Mouse (Mus musculus) layer of hippocampus, adult 18-20 months (tissue): ENCODE results near the gene Nol4l. TPM values are rescaled to one million over a fixed set of nuclear protein-coding genes. Genes with fewer than 3 reads are reported as not detected.

Experiments
- DNase-seq, 2 experiments: peaks; one replicate each; pipeline ENCODE4 v3.0.0; 2022; ENCODE audit warnings: low spot score in 2 of 2
- total RNA-seq, 2 experiments: library from RNA; stranded (reverse); gene quantifications; 2 replicates each; pipeline ENCODE4 v1.2.3; 2021

Gene Nol4l
- total RNA-seq, 2 experiments from 2014 or later = 46.5 to 48.1 TPM

DNA sequence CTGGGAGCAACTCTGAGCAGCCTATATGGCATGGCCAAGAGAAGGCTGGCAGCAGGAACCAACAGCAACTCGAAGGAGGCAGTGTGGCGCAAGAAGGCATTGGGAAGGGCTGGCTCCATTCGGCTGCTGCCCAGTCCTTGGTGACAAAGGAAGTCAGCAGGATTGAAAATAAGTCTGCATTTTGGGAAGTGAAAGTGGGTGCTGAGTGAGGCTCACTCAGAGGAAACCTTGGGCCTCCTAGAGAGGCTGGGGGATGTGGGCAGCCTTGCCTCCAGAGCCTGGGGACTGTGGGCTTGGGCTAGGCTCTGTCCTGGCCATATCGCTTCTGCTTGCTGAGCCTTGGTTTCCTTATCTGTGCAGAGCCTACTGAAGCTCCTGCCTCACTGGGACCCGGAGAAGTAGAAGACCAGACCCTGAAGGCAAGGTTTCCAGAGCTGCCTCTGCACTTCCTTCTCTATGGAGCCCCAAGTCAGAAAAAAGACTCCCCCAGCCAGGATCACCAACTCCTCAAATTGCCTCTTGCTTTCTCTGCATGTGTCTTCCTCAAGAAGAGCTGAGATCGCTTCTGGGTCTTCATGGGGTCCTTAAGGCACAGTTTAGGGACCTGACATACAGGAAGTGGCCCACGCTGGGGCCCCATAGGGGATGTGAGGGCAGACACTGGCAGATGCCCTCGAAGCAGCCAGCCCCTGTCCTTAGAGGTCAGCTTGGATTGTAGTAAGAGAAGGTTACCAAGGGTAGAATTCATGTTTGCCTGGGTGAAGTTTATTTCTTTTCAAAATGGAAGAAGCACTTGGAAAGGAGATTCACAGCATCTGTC lies 14.3 kb upstream of the Nol4l start:
- DNase-seq = no peak

DNA sequence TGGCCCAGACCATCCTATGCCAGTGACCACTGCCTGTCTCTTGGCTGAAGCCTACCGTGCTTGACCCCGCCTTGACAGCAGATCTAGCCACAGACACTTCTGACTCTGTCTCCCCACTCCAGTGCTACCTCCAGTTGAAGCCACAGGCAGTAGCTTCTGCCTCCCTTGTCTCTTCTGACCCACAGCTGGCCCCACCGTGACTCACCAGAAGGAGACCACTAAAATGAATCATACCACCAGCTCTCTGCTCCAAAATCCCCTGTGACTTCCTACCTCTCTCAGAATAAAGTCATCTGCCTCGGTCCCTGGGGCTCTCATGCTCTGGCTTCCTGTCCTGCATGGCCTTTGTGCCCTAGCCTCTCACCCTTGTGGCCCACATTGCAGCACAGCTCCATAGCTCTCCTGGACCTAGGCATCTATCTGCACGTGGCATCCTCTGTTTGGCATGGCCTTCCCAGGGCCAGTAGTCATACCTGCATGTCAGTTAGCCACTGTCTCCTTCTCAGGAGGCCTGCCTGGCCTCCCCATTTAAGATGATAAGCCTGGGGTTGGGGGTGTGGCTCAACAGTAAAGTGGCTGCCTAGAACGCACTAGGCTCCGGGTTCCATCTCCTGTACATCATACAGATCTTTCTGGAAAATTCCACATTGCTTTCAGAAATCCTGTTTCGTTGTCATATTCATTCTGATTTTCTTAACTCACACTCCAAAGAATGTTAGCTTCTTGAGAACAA lies 13.3 kb upstream of the Nol4l start:
- DNase-seq = no peak

DNA sequence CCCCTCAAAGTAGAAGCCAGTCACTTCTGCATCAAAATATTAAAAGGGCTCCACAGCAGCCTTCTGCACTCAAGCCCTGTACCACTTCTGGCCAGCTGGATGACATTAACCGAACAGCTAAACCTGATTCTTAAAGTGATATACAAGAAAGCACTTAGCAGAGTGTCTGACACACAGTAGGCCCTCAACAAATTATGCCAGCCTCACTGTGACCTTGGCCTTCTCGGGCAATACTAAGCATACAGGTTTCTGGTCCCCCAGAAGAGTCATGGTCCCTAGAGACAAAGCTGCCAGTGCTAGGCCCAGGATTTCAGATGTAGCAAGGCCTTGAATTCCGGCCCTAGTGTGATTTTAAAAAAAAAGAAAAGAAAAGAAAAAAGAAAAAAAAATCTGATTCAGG lies 9.1 kb upstream of the Nol4l start:
- DNase-seq = no peak

DNA sequence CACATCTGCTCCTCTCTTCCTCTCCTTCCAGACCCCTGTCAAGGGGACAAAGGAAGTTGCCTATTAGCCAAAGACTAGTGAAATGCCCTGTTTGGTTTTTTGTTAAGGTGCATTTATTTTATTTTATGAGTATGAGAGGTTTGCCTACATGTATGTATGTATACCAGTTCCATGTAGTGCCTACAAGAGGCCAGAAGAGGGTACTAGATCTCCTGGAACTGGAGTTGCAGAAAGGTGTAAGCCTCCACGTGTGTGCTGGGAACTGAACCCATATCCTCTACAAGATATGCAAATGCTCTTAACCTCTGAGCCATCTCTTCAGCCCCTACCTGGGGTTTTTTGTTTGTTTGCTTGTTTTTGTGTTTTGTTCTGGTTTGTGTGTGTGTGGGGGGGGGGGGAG lies 4.2 kb upstream of the Nol4l start:
- no peak for DNase-seq

DNA sequence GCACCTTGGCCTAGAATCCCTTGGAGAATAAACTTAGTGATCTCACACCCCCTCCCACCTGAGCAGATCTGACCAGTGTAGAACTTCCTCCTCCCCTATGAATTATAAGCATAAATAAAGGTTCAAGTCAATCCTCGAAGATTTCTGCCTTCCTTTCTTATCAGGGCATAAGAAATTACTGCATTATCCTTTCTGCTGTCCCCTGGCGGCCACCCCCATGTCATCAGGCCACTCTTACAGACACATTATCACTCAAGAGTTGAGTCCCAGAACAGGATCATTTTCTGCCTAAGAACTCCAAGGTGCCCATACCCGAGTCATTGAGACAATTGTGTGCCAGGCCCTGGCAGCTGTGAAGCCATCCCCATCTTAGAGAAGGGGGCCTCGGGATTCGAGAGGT lies 1.2 kb upstream of the Nol4l start:
- no peak for DNase-seq

DNA sequence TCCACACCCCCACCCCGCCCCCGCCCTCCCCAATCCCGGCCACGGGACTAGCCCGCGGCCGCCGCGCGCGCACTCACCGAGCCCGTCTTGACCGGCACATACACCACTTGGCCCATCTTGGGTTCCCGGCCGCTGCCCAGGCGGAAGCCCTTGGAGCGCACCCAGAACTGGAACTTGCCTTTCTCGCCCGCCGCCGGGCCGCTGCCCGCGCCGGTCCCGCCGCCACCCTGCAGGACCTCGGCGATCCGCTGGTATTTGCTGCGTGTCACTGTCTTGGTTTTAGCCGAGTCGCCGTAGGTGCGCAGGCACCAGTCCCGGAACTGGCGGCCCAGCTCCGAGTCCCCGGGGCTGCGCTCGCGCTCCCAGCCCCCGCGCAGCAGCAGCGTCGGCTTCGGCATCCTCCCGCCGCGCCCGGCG lies 398 bp downstream of the Nol4l start:
- peak in 1 of 2 experiments; percentile 47 for DNase-seq

DNA sequence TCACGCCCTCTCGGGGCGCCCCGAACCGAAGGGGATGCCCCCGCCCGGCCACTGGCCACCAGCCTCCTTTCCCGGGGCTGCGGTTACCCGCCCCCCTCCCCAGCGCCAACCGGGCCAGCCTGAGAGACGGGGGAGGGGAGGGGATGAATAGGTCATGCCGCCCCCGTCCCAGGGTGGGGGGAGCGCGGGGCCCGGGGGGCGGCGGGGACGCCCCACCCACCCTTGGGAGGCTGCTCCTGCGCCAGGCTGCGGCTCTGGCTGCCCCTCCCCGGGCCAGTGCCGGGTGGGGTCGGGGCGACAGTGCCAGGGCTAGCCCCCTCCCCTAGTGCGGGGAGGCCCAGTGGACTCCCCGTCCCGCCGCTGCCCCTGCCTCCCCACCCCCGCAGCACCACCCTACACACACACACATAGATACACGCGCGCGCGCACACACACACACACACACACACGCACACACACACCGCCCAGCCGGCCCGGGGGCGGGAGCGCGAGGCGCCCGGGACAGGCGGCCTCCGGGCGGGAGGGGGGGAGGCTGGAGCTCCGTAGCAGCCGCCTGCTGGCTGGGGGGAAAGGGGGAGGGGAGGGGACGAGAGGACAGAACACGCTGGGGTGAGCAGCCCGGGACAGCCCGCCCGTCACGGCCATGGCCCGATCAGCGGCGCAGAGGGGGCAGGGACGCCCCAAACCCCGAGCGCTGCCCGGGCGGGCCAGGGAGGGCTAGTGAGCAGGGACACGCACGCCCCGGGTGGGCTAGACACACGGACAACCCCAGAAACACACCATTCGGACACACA lies 1.0 kb downstream of the Nol4l start:
- DNase-seq = peak in 1 of 2 experiments; percentile 72

DNA sequence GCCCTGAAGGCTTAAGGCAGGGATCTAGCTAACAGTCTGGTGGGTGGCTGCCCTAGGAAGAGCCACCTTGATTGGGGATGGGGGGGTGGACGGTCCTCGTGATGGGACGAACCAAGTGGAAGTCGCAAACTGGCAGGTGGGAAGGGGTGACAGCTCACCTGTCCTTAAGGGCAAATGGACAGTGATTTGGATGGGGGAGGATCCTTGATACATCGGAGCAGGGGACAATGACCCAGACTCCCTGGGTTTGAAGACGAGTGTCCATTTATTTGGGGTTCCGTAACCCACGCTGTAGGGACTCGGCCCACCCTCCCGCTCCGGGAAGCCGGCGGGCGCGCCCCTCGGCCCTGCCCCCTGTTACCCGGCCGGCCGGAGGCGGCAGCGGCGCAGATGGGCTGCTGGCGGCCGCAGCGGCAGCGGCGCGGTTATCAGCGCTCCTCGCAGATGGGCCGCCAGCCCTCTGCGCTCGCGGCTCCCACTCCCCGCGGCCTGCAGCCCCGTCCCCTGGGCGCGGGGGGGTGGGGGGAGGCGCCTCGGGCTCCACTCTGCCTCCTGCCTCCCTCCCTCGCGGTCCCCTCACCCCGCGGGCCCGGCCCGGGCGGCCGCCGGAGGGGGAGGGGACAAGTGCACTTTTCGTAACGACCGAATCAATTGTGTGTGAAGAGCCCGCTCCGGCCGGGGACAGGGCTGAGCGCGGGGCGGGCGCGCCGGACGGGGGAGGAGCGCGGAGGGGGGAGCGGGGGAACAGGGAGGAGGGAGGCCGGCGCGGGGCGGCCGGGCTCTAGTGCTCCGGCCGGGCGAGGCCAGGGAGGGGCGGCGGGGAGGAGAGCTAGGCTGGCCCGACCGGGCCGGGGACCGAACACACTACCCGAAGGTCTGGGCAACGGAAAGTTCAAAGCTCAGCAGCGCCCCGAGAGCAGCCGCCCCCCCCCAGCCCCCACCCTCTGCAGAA lies 1.9 kb downstream of the Nol4l start:
- no peak for DNase-seq

DNA sequence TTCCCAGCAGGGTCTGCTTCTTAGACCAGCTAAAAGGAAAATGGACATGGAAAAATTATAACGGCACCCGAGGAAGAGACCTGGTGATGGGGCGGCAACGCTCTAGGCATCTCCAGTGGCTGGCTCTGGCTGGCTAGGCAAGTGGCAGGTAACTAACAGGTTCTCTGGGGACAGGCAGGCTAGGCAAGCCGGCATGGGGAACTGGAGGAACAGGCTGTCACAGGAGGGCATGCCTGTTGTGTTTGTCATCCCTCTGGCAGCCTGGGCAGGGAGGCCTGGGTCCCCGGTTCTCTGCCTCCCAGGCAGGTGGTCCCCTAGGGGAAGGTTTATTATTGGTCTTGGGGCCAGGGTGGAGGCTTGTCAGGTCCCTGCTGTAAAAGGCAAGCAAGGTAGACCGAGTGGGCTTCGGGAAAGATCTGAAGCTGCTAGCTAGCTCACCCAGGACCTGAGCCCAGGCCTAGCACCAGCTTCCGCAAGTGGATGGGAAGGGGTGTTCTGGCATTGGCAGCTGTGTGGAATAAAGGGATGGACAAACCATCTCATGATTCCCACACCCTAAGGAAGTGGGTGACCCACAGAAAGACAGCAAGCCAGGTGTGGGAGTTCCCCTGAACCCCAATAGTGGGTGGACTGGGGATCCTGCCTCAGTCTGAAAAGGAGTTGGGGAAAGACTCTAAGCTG lies 2.8 kb downstream of the Nol4l start:
- DNase-seq = no peak

DNA sequence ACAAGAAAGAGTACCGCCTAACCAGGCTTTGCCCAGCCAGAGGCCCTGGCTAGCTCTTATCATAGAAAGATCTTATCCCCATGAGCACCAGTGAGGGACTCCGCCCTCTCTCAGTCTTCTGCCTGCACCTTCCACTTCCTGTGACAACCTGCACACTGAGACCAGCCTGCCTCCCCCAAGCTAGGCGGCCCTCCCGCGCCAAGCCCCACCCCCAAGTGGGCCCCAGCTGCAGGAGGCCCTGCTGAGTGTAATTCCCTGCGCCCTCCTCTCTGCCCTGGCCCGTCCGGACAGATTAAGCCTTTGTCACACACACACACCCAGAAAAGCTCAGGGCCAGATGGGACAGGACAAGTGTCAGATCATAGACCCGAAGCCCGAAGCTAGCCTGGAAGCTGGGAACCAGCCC lies 3.9 kb downstream of the Nol4l start:
- no peak for DNase-seq

DNA sequence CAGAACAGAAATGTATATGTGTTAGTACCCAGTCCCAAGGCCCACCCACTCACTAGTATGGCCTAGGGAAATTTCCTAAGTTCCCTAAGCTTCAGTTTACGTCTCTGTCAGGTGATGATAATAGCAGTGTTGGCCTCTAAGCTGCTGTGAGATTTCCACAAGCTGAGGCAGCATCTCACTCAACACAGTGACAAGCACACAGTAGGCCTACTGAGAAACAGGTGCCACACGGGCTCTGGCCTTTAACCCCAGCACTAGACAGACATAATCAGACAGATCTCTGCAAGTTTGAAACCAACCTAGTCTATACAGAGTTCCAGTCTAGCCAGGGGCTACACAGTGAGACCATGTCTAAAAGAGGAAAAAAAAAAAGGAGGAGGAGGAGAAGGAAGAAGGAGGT lies 5.0 kb downstream of the Nol4l start:
- DNase-seq = no peak

DNA sequence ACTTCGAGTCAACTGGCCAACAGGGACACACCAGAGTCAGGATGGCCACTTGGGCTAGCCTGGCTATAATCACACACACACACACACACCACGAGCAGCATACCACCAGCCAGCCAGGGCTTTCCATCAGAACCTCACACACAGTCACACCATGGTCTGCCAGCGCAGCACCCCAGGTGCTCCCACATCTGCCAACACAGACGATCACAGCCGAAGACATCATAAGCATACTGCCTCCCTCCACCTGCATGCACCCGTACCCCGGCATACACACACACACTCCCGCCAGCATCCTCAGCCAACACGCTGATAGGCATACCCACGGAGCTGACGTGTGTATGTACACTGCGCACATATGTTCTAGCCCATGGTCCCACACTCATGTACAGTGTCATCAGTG lies 6.1 kb downstream of the Nol4l start:
- DNase-seq = no peak

DNA sequence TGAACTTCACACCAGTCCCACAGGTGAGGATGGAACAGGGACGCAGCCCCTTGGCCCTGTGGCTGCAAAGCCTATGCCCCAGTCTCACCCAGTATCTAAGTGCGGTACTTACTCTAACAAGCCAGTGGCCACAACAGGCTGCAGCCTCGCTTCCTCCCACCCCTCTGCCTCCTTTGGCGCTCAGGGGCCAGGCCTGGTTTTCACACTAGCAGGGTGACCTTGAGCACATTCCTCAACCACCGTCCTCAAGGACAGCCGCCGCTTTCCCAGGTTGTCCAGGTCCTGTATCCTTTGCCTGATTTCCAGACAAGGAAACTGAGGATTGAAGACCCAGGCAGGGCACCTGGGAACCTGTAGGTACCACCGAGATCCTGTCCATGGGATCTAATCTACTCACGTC lies 6.6 kb downstream of the Nol4l start:
- DNase-seq = no peak

DNA sequence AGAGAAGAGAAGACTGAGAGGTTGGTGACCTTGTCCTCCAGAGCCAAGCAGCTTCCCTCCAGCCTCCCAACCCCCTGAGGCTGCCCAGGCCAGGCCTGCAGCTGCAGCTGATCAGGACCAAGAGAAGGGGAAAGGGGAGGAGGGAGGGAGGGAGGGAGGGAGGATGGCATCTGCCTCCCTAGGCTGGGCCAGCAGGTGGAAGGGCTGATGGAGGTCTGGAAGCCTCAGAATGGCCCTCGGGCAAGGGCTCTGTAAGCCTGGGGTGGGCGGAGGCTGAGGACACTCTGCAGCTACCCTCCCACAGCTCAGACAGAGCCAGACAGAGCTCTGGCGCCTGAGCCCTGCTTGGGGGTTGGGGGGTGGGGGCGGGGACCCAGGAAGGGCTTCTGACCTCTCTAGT lies 7.5 kb downstream of the Nol4l start:
- no peak for DNase-seq

DNA sequence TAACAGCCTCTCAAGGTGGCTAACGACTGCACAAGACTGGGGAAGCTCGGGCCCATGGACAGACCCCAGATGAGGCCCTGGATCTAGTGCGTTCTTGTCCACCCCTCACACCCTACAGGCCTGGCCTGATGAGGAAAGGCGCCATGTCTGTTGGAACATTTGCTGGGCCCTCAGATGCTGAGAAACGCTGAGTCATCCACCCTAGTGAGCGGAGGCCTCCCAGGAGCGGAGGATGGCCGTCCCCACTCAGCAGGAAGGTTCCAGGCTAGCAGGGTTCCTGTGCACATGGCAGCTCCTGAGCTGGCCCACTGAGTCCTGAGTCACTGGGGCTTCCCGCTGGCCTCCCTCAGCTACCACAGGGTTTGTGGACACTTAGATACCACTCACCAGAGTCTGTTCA lies 9.7 kb downstream of the Nol4l start:
- no peak for DNase-seq

DNA sequence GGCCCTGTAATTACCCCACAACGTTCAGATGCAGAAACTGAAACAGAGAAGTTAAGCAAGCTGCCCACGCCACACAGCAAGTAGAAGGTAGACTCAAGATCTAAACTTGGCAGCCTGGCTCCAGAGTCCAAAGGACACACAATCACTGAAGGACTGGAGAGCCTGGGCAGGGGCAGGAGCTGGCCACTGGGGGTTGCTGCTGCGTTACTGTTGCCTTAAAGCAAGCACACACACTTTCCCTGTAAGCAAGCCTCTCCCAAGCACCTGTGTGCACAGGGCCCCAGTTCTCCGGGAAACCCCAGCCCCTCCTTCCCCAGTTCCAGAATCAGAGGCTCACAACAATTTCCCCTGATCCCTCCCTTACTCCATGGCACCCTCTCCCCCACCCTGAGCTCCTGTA lies 12.8 kb downstream of the Nol4l start:
- DNase-seq = no peak

DNA sequence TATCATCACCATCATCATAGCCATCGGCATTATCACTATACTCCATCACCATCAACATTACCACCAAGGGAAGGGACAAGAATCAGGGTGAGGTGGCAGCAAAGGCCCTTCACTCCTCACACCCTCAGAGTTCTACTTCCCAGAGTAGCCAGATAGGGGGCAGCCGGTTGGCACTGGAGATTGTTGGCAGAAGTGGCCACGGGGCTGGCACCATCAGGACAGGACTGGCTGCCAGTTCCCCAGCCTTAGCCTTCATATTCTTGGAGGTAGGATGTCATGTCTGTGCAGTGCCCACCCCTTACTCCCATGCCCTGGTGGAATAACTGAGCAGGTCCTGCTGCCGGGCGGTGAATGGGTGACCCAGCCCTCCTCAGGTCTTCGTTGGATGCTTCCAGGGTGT lies 14.2 kb downstream of the Nol4l start:
- DNase-seq = no peak

DNA sequence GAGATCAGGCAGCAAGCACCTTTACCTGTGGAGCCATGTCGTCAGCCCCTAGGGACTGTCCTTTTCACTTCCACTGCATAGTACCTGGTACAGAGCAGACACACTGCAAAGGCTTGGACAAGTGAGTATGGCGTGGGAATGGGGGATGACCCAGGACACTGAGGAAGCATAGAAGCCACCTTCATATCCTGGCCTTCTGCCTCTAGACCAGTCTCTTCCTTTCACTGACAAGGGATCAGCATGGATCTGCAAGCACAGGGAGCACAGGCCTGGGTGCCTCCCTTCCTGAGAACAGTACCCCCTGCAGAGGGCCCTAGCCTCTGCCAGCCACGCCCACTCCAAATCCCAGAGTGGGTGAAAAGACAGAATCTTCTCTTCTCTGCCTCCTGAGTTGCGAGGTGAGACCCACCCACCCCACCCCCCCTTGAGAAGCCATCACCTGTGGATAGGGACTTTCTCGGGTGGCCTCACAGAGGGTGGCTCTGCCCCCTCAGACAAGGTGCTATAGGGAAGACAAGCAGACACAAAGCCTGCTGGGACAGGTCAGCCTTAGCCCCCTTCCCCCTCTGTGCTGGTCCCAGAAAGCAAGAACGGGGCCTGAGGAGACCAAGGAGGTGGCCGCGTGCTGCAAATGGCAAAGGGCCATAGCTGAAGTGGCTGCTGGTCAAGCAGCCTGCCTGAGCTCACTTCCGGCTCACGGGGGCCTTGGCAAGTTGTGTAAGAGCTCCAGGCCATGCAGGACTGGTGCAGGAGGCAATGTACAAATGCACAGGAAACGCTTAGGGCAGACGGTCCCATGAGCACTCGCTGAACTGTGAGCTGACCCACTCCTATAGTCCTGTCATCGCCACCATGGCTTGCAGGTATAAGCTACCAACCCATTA lies 15.0 kb downstream of the Nol4l start:
- DNase-seq = no peak

DNA sequence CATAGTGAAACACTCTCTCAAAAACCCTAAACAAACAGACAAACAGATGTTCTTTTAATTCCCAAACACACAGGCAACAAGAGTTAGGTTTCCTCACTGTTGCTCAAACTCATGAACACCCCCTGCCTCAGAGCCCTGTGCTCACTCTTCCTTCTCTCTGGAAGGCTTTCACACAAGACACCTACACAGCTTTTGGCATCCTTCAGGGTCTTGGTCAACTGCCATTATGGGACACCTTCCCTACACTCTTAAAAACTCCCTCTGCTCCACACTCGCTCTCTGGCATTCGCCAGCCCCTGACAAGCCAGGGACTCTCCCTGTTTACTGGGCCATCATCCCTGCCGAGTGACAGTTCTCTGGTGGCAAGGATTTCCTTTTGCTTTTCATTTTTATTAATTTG lies 15.8 kb downstream of the Nol4l start:
- no peak for DNase-seq
